ENCODE assay signal across 9 mouse cellular contexts in genomic region chr11:73014831-73015344, GRCm38 (mm10). TPM values are rescaled to one million over a fixed set of nuclear protein-coding genes. Genes with fewer than 3 reads are reported as not detected.
A peak's percentile ranks its signal among the peaks of the same experiment; 100 is the strongest.
DNase-seq lines count a peak whose midpoint lies in the region; ATAC-seq and TF ChIP-seq lines count a peak whose summit lies in the region.
"Had no signal": no experiment of that assay in that cellular context is flagged by ENCODE, and none has a peak within 500 bp of the region (broad histone marks: within the 10 kb centered on the region; RNA-seq: fewer than 3 reads in every experiment).

No protein-coding gene starts in this region.

- no peak overlapping the region for H3K4me2 ChIP-seq in hindbrain, embryonic 13.5 days
- H3K4me2 ChIP-seq in hindbrain, embryonic 14.5 days (replicated peaks), result no peak overlapping the region

- no peak overlapping the region for H3K4me3 ChIP-seq in hindbrain, embryonic 13.5 days
- H3K4me3 ChIP-seq in hindbrain, embryonic 14.5 days (replicated peaks; ENCODE audit: low read length), result no peak overlapping the region
- no peak overlapping the region for H3K4me3 ChIP-seq in testis, adult 2 months (ENCODE audit: control insufficient read depth, low read depth, low read length)

- H3K9me3 ChIP-seq in hindbrain, embryonic 13.5 days, result no peaks in the 10 kb centered on the region
- no peaks in the 10 kb centered on the region for H3K9me3 ChIP-seq in hindbrain, embryonic 14.5 days (ENCODE audit: control insufficient read depth, low read length)

- TF ChIP-seq CTCF in testis, adult 2 months (IDR thresholded peaks at IDR 0.05; ENCODE audit: control insufficient read depth, insufficient read depth, insufficient replicate concordance, low read depth, low read length), result no peak

- no peak for ATAC-seq in hindbrain, embryonic 13.5 days (ENCODE audit: low FRiP score)
- no peak for ATAC-seq in hindbrain, embryonic 14.5 days (ENCODE audit: low FRiP score)
- ATAC-seq: forebrain, embryonic 16.5 days had no signal

- WGBS in hindbrain, embryonic 13.5 days, result 73% methylated on average over 4 of the region's 4 CpGs
- WGBS in hindbrain, embryonic 14.5 days, result 68% methylated on average over 4 of the region's 4 CpGs

- intact Hi-C loops in heart, postnatal 36 days (cut with DNase I), result no loop called here

- peaks cover 27% of the 10 kb centered on the region for H3K4me1 ChIP-seq in hindbrain, embryonic 13.5 days (replicated peaks)
- H3K4me1 ChIP-seq in hindbrain, embryonic 14.5 days (replicated peaks; ENCODE audit: control insufficient read depth, insufficient read depth, low read length), result peaks cover 7% of the 10 kb centered on the region; the same call in 1 of the 2 replicates
- peaks cover 12% of the 10 kb centered on the region for H3K4me1 ChIP-seq in testis, adult 2 months (ENCODE audit: control insufficient read depth, insufficient read depth, low read length)

- no peak overlapping the region for H3K9ac ChIP-seq in hindbrain, embryonic 13.5 days
- H3K9ac ChIP-seq in hindbrain, embryonic 14.5 days, result no peak overlapping the region

- H3K36me3 ChIP-seq in hindbrain, embryonic 13.5 days, result no peaks in the 10 kb centered on the region
- H3K36me3 ChIP-seq in hindbrain, embryonic 14.5 days (replicated peaks; ENCODE audit: control insufficient read depth, insufficient read depth), result no peaks in the 10 kb centered on the region
- H3K36me3 ChIP-seq in testis, adult 2 months (ENCODE audit: control insufficient read depth, insufficient read depth, low read length), result no peaks in the 10 kb centered on the region

- no peak for DNase-seq in hindbrain, embryonic 14.5 days (ENCODE audit: low spot score)
- DNase-seq in testis, postnatal 10 days (ENCODE audit: low spot score), result no peak
- DNase-seq in layer of hippocampus, postnatal 36 days, result peak; percentile 81 to 82
- DNase-seq in spleen, postnatal 14 days (ENCODE audit: low spot score in 2 of 2), result no peak
- DNase-seq in heart, postnatal 36 days, result no peak
- DNase-seq in gastrocnemius, postnatal 10 days, result no peak

- H3K27ac ChIP-seq in hindbrain, embryonic 13.5 days, result 0 out of 2 replicates have a peak overlapping the region, but pooled peaks have one; percentile 36
- no peak overlapping the region for H3K27ac ChIP-seq in hindbrain, embryonic 14.5 days
- H3K27ac ChIP-seq in testis, adult 2 months (ENCODE audit: control insufficient read depth, insufficient read depth, low read depth, low read length), result peak overlapping the region; percentile 15

- peaks cover 21% of the 10 kb centered on the region for H3K27me3 ChIP-seq in hindbrain, embryonic 13.5 days
- 0 out of 2 replicates have a peak, but pooled peaks cover 6% of the 10 kb centered on the region for H3K27me3 ChIP-seq in hindbrain, embryonic 14.5 days (ENCODE audit: control insufficient read depth, insufficient read depth, low read length)
- no peaks in the 10 kb centered on the region for H3K27me3 ChIP-seq in testis, adult 2 months (ENCODE audit: control insufficient read depth, insufficient read depth, low read length)

- TF ChIP-seq POLR2A in testis, adult 2 months (IDR thresholded peaks at IDR 0.05; ENCODE audit: control insufficient read depth, low read depth, low read length), result no peak

RNA-seq across cellular contexts. Expression of gene Camkk1, which starts 3.9 kb away (rescaled TPM):
- polyA plus RNA-seq in hindbrain, embryonic 13.5 days (2015; fragmentation: Nextera tagmentation; extraction: Ambion mirVana), result 21.5 and 23.1 TPM in 2 replicates
- 13.9 and 18.1 TPM in 2 replicates for polyA plus RNA-seq in hindbrain, embryonic 14.5 days (2014; fragmentation: Nextera tagmentation; extraction: Ambion mirVana)
- 0.96 and 1.1 TPM in 2 replicates for polyA plus RNA-seq in testis, adult 2 months (2012; rRNA removed)
- total RNA-seq in layer of hippocampus, postnatal 36 days (2021), result 100 to 1,000 TPM; 157 to 161 TPM
- total RNA-seq in heart, postnatal 36 days (2021), result under 1 TPM; 0.84 to 1.00 TPM
- total RNA-seq in gastrocnemius, postnatal 10 days (2021), result 1 to 10 TPM; 1.7 to 2.2 TPM

RNA-seq across cellular contexts. Expression of gene P2rx1, which starts 16.0 kb away (rescaled TPM):
- polyA plus RNA-seq in hindbrain, embryonic 13.5 days (2015; fragmentation: Nextera tagmentation; extraction: Ambion mirVana), result 0.65 TPM in 2 replicates
- 0.46 and 0.48 TPM in 2 replicates for polyA plus RNA-seq in hindbrain, embryonic 14.5 days (2014; fragmentation: Nextera tagmentation; extraction: Ambion mirVana)
- 0.44 and 6.8 TPM in 2 replicates for polyA plus RNA-seq in testis, adult 2 months (2012; rRNA removed)
- total RNA-seq in layer of hippocampus, postnatal 36 days (2021), result under 1 TPM; 0.46 to 0.62 TPM
- total RNA-seq in heart, postnatal 36 days (2021), result under 1 TPM; 0.33 to 0.38 TPM
- total RNA-seq in gastrocnemius, postnatal 10 days (2021), result 1 to 10 TPM in 1 of 2 experiments, under 1 TPM in 1; 0.85 to 1.2 TPM

RNA-seq across cellular contexts. Expression of gene Ncbp3, which starts 32.7 kb away (rescaled TPM):
- polyA plus RNA-seq in hindbrain, embryonic 13.5 days (2015; fragmentation: Nextera tagmentation; extraction: Ambion mirVana), result 12.5 and 13.1 TPM in 2 replicates
- polyA plus RNA-seq in hindbrain, embryonic 14.5 days (2014; fragmentation: Nextera tagmentation; extraction: Ambion mirVana), result 8.5 and 9.3 TPM in 2 replicates
- 1.6 and 1.8 TPM in 2 replicates for polyA plus RNA-seq in testis, adult 2 months (2012; rRNA removed)
- total RNA-seq in layer of hippocampus, postnatal 36 days (2021), result 10 to 100 TPM; 10.3 to 10.9 TPM
- total RNA-seq in heart, postnatal 36 days (2021), result 1 to 10 TPM; 5.8 to 6.3 TPM
- 1 to 10 TPM; 4.6 to 6.6 TPM for total RNA-seq in gastrocnemius, postnatal 10 days (2021)

RNA-seq across cellular contexts. Expression of gene Atp2a3, which starts 53.9 kb away (rescaled TPM):
- 1.3 and 1.4 TPM in 2 replicates for polyA plus RNA-seq in hindbrain, embryonic 13.5 days (2015; fragmentation: Nextera tagmentation; extraction: Ambion mirVana)
- polyA plus RNA-seq in hindbrain, embryonic 14.5 days (2014; fragmentation: Nextera tagmentation; extraction: Ambion mirVana), result 2.0 TPM in 2 replicates
- polyA plus RNA-seq in testis, adult 2 months (2012; rRNA removed), result 4.8 and 4.9 TPM in 2 replicates
- 1 to 10 TPM; 4.3 to 5.7 TPM for total RNA-seq in layer of hippocampus, postnatal 36 days (2021)
- total RNA-seq in heart, postnatal 36 days (2021), result 10 to 100 TPM; 11.1 to 11.9 TPM
- 10 to 100 TPM; 22.4 to 25.0 TPM for total RNA-seq in gastrocnemius, postnatal 10 days (2021)

Comparison
In these comparisons a context has a peak if more than half of its experiments do, and no peak if none do; other contexts are left out.
1. DNase-seq: peak in layer of hippocampus, postnatal 36 days (2 of 2); none in hindbrain, embryonic 14.5 days (single experiment), testis, postnatal 10 days (single experiment), spleen, postnatal 14 days (0 of 2), heart, postnatal 36 days (0 of 2) and gastrocnemius, postnatal 10 days (single experiment).
2. RNA of gene Camkk1, which starts 3.9 kb away (total RNA-seq): 157 to 161 TPM in layer of hippocampus, postnatal 36 days; 1.7 to 2.2 TPM in gastrocnemius, postnatal 10 days and 0.84 to 1.00 TPM in heart, postnatal 36 days; every median in the first group is over 10 times any median in the second.